8 mouse cellular contexts compared by ENCODE assay signal in genomic region chr16:94765129-94765528, GRCm38 (mm10).
DNase-seq lines count a peak whose midpoint lies in the region; ATAC-seq lines count a peak whose summit lies in the region.

No protein-coding gene starts in this region.

- WGBS in forebrain, embryonic 14.5 days, result 27% methylated on average over 8 of the region's 8 CpGs
- 47% methylated on average over 8 of the region's 8 CpGs for WGBS in forebrain, embryonic 10.5 days
- 21% methylated on average over 8 of the region's 8 CpGs for WGBS in midbrain, embryonic 16.5 days

- H3K27me3 ChIP-seq in forebrain, embryonic 14.5 days (replicated peaks; ENCODE audit: control insufficient read depth, insufficient read depth, low read length), result no peaks in the 10 kb centered on the region
- H3K27me3 ChIP-seq in forebrain, embryonic 10.5 days (ENCODE audit: poor library complexity, severe bottlenecking), result no peaks in the 10 kb centered on the region
- no peaks in the 10 kb centered on the region for H3K27me3 ChIP-seq in midbrain, embryonic 16.5 days (ENCODE audit: control insufficient read depth, insufficient read depth, low read depth, low read length)

- H3K9me3 ChIP-seq in forebrain, embryonic 14.5 days (replicated peaks; ENCODE audit: control insufficient read depth, low read length), result no peaks in the 10 kb centered on the region
- no peaks in the 10 kb centered on the region for H3K9me3 ChIP-seq in forebrain, embryonic 10.5 days
- no peaks in the 10 kb centered on the region for H3K9me3 ChIP-seq in midbrain, embryonic 16.5 days (replicated peaks; ENCODE audit: control insufficient read depth, low read length, poor library complexity, severe bottlenecking)

- H3K27ac ChIP-seq in forebrain, embryonic 14.5 days (ENCODE audit: low read depth, low read length), result no peak overlapping the region; the same call in 1 of the 2 replicates
- no peak overlapping the region for H3K27ac ChIP-seq in forebrain, embryonic 10.5 days
- H3K27ac ChIP-seq in midbrain, embryonic 16.5 days (ENCODE audit: low read length), result peak overlapping the region; percentile 66

- no peaks in the 10 kb centered on the region for H3K36me3 ChIP-seq in forebrain, embryonic 14.5 days (ENCODE audit: control insufficient read depth, insufficient read depth, low read length)
- H3K36me3 ChIP-seq in forebrain, embryonic 10.5 days (replicated peaks), result no peaks in the 10 kb centered on the region
- H3K36me3 ChIP-seq in midbrain, embryonic 16.5 days (ENCODE audit: control insufficient read depth, insufficient read depth, low read length), result no peaks in the 10 kb centered on the region

- DNase-seq in forebrain, embryonic 14.5 days (ENCODE audit: low spot score), result peak; percentile 55
- DNase-seq in forebrain, embryonic 10.5 days (ENCODE audit: extremely low spot score, low spot score), result no peak
- peak; percentile 22 to 78 for DNase-seq in left cerebral cortex, postnatal 14 days (ENCODE audit: low spot score in 2 of 2)
- DNase-seq in left cerebral cortex, postnatal 4 days, result no peak
- peak; percentile 37 to 55 for DNase-seq in heart, adult 9 months (ENCODE audit: low spot score in 2 of 2)
- DNase-seq in adrenal gland, adult 8-10 months, result no peak
- DNase-seq in layer of hippocampus, postnatal 14 days (ENCODE audit: low spot score in 2 of 2), result no peak

- H3K9ac ChIP-seq in forebrain, embryonic 14.5 days (ENCODE audit: low read length), result no peak overlapping the region
- peak overlapping the region; percentile 31; the same call in 1 of the 2 replicates for H3K9ac ChIP-seq in midbrain, embryonic 16.5 days (ENCODE audit: low read depth, low read length)

- H3K4me1 ChIP-seq in forebrain, embryonic 14.5 days (ENCODE audit: control insufficient read depth, insufficient read depth, low read length), result no peaks in the 10 kb centered on the region
- H3K4me1 ChIP-seq in forebrain, embryonic 10.5 days, result peaks cover 9% of the 10 kb centered on the region
- peaks cover 7% of the 10 kb centered on the region for H3K4me1 ChIP-seq in midbrain, embryonic 16.5 days (ENCODE audit: control insufficient read depth, insufficient read depth, low read length)

- H3K4me3 ChIP-seq in forebrain, embryonic 14.5 days (ENCODE audit: low read depth, low read length), result no peak overlapping the region
- no peak overlapping the region for H3K4me3 ChIP-seq in forebrain, embryonic 10.5 days
- no peak overlapping the region for H3K4me3 ChIP-seq in midbrain, embryonic 16.5 days (ENCODE audit: low read depth, low read length)

- intact Hi-C loops in left cerebral cortex, postnatal 14 days (cut with DNase I), result no loop called here
- intact Hi-C loops in left cerebral cortex, postnatal 4 days (cut with DNase I), result no loop called here

- H3K4me2 ChIP-seq in forebrain, embryonic 14.5 days (ENCODE audit: low read length), result no peak overlapping the region
- H3K4me2 ChIP-seq in midbrain, embryonic 16.5 days (ENCODE audit: low read length), result peak overlapping the region; percentile 26

- ATAC-seq in forebrain, embryonic 14.5 days, result no peak
- peak; percentile 70 for ATAC-seq in midbrain, embryonic 16.5 days

Comparison
In these comparisons a context has a peak if more than half of its experiments do, and no peak if none do; other contexts are left out.
1. DNase-seq: peak in forebrain, embryonic 14.5 days (single experiment), left cerebral cortex, postnatal 14 days (2 of 2) and heart, adult 9 months (2 of 2); none in forebrain, embryonic 10.5 days (single experiment), left cerebral cortex, postnatal 4 days (single experiment), adrenal gland, adult 8-10 months (single experiment) and layer of hippocampus, postnatal 14 days (0 of 2).